Mouse (Mus musculus) liver, postnatal 0 days (tissue): ENCODE results near the gene Gpr146.

Source experiments
- CTCF ChIP-seq: sonication (generic); IDR thresholded peaks from 2 replicates; pipeline ENCODE4 v1.5.1; 2016; ENCODE audit warnings: antibody characterized with exemption, low read depth
- EP300 ChIP-seq: IDR thresholded peaks from 2 replicates; pipeline ENCODE4 v1.6.1; 2016; ENCODE audit warnings: antibody characterized with exemption, low read depth, mild to moderate bottlenecking

DNA sequence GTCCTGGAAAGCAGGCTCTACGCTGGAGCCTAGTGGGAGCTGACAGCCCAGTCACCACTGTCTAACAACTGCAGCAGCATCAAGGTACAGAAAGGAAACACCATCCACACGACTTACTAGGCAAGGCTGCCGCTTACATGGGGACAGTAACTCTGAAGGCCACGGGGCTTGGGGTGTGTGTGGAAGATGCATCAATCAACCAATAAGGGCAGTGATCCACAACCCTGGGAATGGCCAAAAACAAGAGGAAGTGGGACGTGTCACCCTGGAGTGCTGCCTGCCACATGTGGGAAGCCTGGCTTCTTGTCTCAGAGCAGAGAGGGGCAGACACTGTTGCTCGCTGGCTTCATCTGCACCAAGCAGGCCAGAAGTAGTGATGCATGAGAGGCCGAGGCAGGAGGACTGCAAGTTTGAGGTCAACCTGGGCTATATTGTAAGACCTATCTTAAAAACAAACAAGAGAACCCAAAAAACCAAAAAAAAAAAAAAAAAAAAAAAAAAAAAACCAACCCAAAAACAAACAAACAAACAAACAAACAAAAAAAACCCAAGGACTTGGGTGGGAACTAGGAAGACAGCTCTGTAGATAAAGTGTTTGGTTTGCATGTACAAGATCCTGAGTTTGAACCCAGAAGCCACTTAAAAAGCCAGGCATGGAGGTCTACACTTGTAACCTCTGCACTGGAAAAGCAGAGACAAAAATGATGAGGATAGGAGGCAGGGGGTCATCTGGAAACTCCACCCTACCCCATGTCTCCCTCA is 55.4 kb downstream of the Gpr146 start:
- TF ChIP-seq CTCF: no peak
- no peak for TF ChIP-seq EP300
